Mouse (Mus musculus) megakaryocyte, embryonic 14.5 days (primary cell): Measurements from ENCODE around the gene Pdzd8. TPM values are rescaled to one million over a fixed set of nuclear protein-coding genes. Genes with fewer than 3 reads are reported as not detected.

ENCODE experiments used
- H3K27me3 ChIP-seq: replicated peaks from 2 replicates; pipeline ENCODE3; 2012; ENCODE audit warnings: inconsistent platforms
- H3K36me3 ChIP-seq: replicated peaks from 2 replicates; pipeline ENCODE3; 2012; ENCODE audit warnings: low read length, inconsistent platforms, mixed read lengths
- H3K4me1 ChIP-seq: 2 replicates; pipeline ENCODE4 v1.6.1; 2012; ENCODE audit warnings: inconsistent platforms
- H3K4me3 ChIP-seq: replicated peaks from 2 replicates; pipeline ENCODE3; 2012; ENCODE audit warnings: moderate library complexity, mild to moderate bottlenecking, inconsistent platforms
- H3K9me3 ChIP-seq: 2 replicates; pipeline ENCODE4 v1.6.1; 2012; ENCODE audit warnings: inconsistent platforms
- FLI1 ChIP-seq: IDR thresholded peaks from 2 replicates; pipeline ENCODE4 v1.6.1; 2012; ENCODE audit warnings: low read length, inconsistent platforms, mixed read lengths
- GATA1 ChIP-seq: IDR thresholded peaks from 3 replicates; pipeline ENCODE4 v1.6.1; 2012; ENCODE audit warnings: mixed read lengths, low read length, inconsistent platforms, borderline replicate concordance
- polyA plus RNA-seq: library from polyadenylated mRNA; stranded (reverse); fragments of >175 nt; gene quantifications from 2 replicates; pipeline ENCODE4 v1.2.3, GENCODE M21; 2012; ENCODE audit warnings: low replicate concordance; ENCODE audit not compliant: insufficient read depth

The Pdzd8 gene
- polyA plus RNA-seq, 1 experiment = 1.9 TPM

DNA sequence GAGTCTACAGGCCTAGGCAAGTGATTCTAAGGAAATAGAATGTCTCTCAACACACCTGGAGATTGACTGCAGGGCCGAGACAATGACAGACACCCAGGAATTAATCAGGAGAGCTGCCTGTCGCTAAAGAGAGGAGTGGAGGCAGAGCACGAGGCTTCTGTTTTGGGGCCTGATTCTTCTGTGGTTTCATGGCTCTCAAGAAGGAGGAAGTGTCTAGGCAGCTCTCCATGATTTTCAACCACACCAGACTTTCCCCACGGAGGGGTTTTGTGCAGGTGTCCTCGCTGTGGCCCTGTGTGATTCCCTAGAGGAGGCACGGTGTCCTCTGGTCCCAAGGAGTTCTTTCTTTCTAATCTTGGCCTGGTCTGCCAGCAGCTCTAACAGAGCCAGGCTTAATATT, 29.4 kb upstream of the Pdzd8 start:
- Histone ChIP-seq H3K9me3 (peaks cover 26% of the 10 kb centered on the region; the same call in 1 of the 2 replicates), H3K27me3 (peaks cover 28% of the 10 kb centered on the region), H3K4me3 (no peak overlapping the region), H3K4me1 (no peaks in the 10 kb centered on the region), H3K36me3 (no peaks in the 10 kb centered on the region)
- no peak for TF ChIP-seq GATA1
- TF ChIP-seq FLI1 = no peak

- H3K27me3 ChIP-seq = peaks cover 22% of the 10 kb centered on the region
- TF ChIP-seq GATA1 = no peak
- TF ChIP-seq FLI1 = no peak
- no peaks in the 10 kb centered on the region for H3K36me3 ChIP-seq
- H3K4me1 ChIP-seq = no peaks in the 10 kb centered on the region
- H3K4me3 ChIP-seq = no peak overlapping the region
- peaks cover 26% of the 10 kb centered on the region; the same call in 1 of the 2 replicates for H3K9me3 ChIP-seq
Observed at GRCm38 (mm10) chr19:59372928-59373327, 27.3 kb upstream of the Pdzd8 start.

GRCm38 (mm10) chr19:59371016-59371415, 25.4 kb upstream of the Pdzd8 start:
- Histone ChIP-seq H3K9me3 (peaks cover 26% of the 10 kb centered on the region; the same call in 1 of the 2 replicates), H3K4me1 (no peaks in the 10 kb centered on the region), H3K27me3 (peaks cover 21% of the 10 kb centered on the region), H3K36me3 (no peaks in the 10 kb centered on the region), H3K4me3 (no peak overlapping the region)
- no peak for TF ChIP-seq FLI1
- TF ChIP-seq GATA1 = no peak

- H3K36me3 ChIP-seq = no peaks in the 10 kb centered on the region
- H3K4me3 ChIP-seq = no peak overlapping the region
- peaks cover 21% of the 10 kb centered on the region for H3K27me3 ChIP-seq
- peaks cover 5% of the 10 kb centered on the region for H3K4me1 ChIP-seq
- no peak for TF ChIP-seq GATA1
- TF ChIP-seq FLI1 = no peak
- H3K9me3 ChIP-seq = peaks cover 8% of the 10 kb centered on the region; the same call in 1 of the 2 replicates
Observed at GRCm38 (mm10) chr19:59367892-59368291, 22.3 kb upstream of the Pdzd8 start.

- H3K27me3 ChIP-seq = peaks cover 26% of the 10 kb centered on the region
- TF ChIP-seq FLI1 = no peak
- TF ChIP-seq GATA1 = no peak
- no peaks in the 10 kb centered on the region for H3K36me3 ChIP-seq
- peaks cover 5% of the 10 kb centered on the region for H3K4me1 ChIP-seq
- H3K9me3 ChIP-seq = peaks cover 3% of the 10 kb centered on the region; the same call in 1 of the 2 replicates
- H3K4me3 ChIP-seq = no peak overlapping the region
Observed at GRCm38 (mm10) chr19:59366724-59367123, 21.1 kb upstream of the Pdzd8 start.

DNA sequence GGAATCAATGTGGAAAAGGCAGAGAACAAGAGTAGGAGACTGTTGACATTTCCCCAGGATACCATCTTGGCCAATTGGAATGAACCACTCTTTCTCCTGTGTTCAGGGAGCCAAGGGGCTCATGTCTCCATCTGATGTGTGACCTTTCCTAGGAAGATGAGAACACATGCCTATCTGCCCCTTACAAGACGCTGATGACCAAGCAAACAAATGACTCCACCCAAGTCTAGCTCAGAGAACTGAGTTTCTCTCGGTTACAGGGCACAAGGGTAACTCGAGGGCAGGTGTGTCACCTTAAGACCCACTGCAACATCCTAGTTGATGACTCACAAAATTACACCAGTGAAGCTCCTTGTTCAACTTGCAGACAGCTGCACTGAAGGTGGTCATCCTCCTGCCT, 18.1 kb upstream of the Pdzd8 start:
- no peaks in the 10 kb centered on the region for H3K9me3 ChIP-seq
- no peak overlapping the region for H3K4me3 ChIP-seq
- peaks cover 36% of the 10 kb centered on the region for H3K27me3 ChIP-seq
- TF ChIP-seq GATA1 = no peak
- no peak for TF ChIP-seq FLI1
- no peaks in the 10 kb centered on the region for H3K36me3 ChIP-seq
- peaks cover 5% of the 10 kb centered on the region for H3K4me1 ChIP-seq

DNA sequence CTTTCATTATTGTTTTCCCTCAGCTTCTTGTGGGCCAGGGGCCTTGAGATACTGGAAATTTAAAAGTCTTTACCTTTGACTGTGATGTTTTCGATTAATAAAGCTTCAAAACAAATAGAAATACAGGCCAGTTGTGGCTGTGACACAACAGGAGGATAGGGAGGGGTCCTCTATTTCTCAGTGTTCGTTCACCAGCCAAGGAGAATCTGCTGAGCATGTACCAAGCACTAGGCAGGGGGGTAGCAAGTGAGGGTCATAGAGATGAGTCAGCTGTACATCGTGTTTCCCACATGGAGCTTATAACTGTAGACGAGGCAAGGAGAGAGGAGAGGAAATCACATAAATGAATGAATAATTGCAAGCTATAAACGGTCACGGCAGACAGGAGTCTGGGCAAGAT, 17.1 kb upstream of the Pdzd8 start:
- H3K4me3 ChIP-seq = no peak overlapping the region
- peaks cover 5% of the 10 kb centered on the region for H3K4me1 ChIP-seq
- H3K36me3 ChIP-seq = no peaks in the 10 kb centered on the region
- H3K27me3 ChIP-seq = peaks cover 33% of the 10 kb centered on the region
- no peak for TF ChIP-seq GATA1
- TF ChIP-seq FLI1 = no peak
- H3K9me3 ChIP-seq = no peaks in the 10 kb centered on the region

DNA sequence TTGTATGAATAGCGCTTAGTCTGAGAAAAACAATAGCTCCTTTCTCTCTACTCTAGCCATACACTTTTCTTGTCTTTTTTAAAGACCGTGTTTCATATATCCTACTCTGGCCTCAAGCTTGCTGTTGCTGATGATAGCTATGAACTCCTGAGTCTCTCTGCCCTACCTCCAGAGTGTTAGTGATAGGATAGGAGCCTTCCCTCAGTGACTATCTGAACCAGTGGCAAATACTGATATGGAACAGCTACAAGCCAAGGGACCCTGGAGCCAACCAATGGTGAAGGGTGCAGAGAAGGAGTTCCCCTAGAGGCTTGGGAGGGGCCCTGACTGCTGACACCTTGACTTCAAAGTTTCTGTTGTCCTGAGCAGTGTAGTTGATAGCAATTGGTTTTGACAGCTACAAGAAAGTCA, 14.9 kb upstream of the Pdzd8 start:
- no peak overlapping the region for H3K4me3 ChIP-seq
- TF ChIP-seq GATA1 (no peak), FLI1 (no peak)
- peaks cover 40% of the 10 kb centered on the region for H3K27me3 ChIP-seq
- no peaks in the 10 kb centered on the region for H3K9me3 ChIP-seq
- peaks cover 8% of the 10 kb centered on the region for H3K4me1 ChIP-seq
- H3K36me3 ChIP-seq = no peaks in the 10 kb centered on the region

DNA sequence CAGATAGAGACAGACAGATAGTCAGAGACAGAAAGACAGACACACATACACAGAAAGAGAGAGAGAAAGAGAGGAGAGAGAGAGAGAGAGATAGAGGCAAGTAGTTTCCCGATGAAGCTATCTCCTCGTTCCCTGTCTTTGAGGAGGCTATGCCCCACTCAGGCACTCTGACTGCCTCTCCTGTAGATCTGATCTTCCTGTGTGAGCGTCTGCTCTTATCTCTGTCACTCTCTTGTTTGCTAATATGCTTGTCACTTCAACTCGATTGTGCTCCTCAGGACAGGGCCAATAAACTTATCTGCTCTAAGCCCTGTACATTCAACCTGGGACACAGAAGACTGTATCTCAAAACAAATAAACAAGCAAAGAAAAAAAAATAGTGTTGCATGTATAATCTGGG, 13.6 kb upstream of the Pdzd8 start:
- TF ChIP-seq GATA1 (no peak), FLI1 (no peak)
- Histone ChIP-seq H3K27me3 (peaks cover 39% of the 10 kb centered on the region), H3K36me3 (no peaks in the 10 kb centered on the region), H3K4me3 (no peak overlapping the region), H3K4me1 (peaks cover 8% of the 10 kb centered on the region), H3K9me3 (no peaks in the 10 kb centered on the region)

DNA sequence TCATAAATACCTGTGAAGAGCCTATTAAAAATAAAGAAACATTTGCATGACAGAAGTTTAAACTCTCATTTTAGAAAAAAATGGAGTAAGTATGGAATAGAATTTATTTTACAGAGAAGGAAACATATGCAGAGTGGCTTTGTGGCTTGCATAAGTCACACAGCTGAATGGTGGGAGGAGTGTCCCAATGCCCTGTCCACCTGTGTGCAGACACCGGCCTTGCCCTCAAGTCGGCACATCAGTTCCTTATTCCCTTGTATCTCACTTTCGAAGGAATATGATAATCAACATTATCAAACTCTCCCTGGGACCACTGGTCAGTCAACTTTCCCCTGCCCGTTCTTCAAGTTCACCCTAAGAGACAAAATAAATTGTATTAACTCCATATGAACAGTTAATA, 12.3 kb upstream of the Pdzd8 start:
- H3K4me1 ChIP-seq = peaks cover 3% of the 10 kb centered on the region; the same call in 1 of the 2 replicates
- H3K9me3 ChIP-seq = no peaks in the 10 kb centered on the region
- TF ChIP-seq FLI1 = no peak
- no peak for TF ChIP-seq GATA1
- no peak overlapping the region for H3K4me3 ChIP-seq
- H3K27me3 ChIP-seq = peaks cover 35% of the 10 kb centered on the region
- no peaks in the 10 kb centered on the region for H3K36me3 ChIP-seq

DNA sequence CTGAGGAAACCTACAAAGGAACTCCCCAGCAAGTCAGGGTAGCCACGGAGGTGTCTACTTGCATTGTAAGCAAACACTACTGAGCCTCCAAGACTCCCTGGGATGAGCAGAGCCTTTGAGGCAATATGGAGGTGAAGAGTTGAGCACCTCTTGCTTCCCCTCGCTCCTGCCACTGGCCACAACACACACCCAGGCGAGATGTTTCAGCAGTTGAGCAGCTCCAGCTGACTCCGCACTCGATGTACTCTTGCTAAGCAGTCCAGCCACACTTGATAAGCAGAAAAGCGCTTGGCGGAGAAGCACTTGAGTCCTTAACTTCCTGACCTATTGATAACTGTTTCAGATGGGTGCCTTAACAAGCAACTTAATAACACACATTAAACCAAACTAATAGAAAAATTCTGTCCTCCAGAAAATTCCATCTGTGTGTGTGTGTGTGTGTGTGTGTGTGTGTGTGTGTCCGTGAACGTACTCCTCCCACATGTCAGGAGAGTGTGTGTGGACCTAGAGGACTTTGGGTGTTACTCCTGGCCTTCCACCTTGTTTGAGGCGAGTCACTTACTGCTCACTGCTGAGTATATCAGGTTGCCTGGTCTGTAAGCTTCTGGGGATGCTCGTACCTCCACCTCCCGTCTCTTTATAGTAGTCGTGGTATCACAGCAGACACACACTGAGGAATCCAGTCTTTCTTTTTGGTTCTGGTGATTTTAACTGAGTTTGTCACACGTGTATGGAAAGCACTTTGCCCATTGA, 11.4 kb upstream of the Pdzd8 start:
- TF ChIP-seq GATA1 (no peak), FLI1 (no peak)
- Histone ChIP-seq H3K27me3 (peaks cover 33% of the 10 kb centered on the region), H3K4me1 (peaks cover 7% of the 10 kb centered on the region; the same call in 1 of the 2 replicates), H3K36me3 (no peaks in the 10 kb centered on the region), H3K9me3 (no peaks in the 10 kb centered on the region), H3K4me3 (no peak overlapping the region)
